In genomic region chr2:116060210-116060609, GRCm38 (mm10) we compare ENCODE assay signal across 8 mouse cellular contexts. TPM values are rescaled to one million over a fixed set of nuclear protein-coding genes. Genes with fewer than 3 reads are reported as not detected.
DNase-seq lines count a peak whose midpoint lies in the region; ATAC-seq and TF ChIP-seq lines count a peak whose summit lies in the region.

No protein-coding gene starts in this region.

- H3K79me2 ChIP-seq in heart, adult 2 months (replicated peaks; ENCODE audit: control insufficient read depth, insufficient read depth, low read length) = no peaks in the 10 kb centered on the region

- H3K4me2 ChIP-seq in forebrain, embryonic 11.5 days (ENCODE audit: low read depth, low read length, severe bottlenecking) = peak overlapping the region; percentile 82
- peak overlapping the region; percentile 82 for H3K4me2 ChIP-seq in midbrain, embryonic 15.5 days

- no peak for TF ChIP-seq POLR2A in heart, adult 2 months (IDR thresholded peaks at IDR 0.05; ENCODE audit: insufficient read depth, low read depth, low read length)

- no peaks in the 10 kb centered on the region; the same call in 1 of the 2 replicates for H3K36me3 ChIP-seq in heart, adult 2 months (ENCODE audit: control insufficient read depth, insufficient read depth, low read length)
- H3K36me3 ChIP-seq in forebrain, embryonic 11.5 days (ENCODE audit: control insufficient read depth, insufficient read depth, low read length) = no peaks in the 10 kb centered on the region
- H3K36me3 ChIP-seq in midbrain, embryonic 15.5 days (replicated peaks) = no peaks in the 10 kb centered on the region

- peak overlapping the region; percentile 60 for H3K4me3 ChIP-seq in heart, adult 2 months
- peak overlapping the region; percentile 75 for H3K4me3 ChIP-seq in forebrain, embryonic 11.5 days (ENCODE audit: low read depth, low read length)
- peak overlapping the region; percentile 51 for H3K4me3 ChIP-seq in midbrain, embryonic 15.5 days

- no peaks in the 10 kb centered on the region for H3K4me1 ChIP-seq in heart, adult 2 months (ENCODE audit: control insufficient read depth, insufficient read depth, low read length)
- H3K4me1 ChIP-seq in forebrain, embryonic 11.5 days (replicated peaks; ENCODE audit: control insufficient read depth, insufficient read depth, low read length) = peaks cover 8% of the 10 kb centered on the region
- H3K4me1 ChIP-seq in midbrain, embryonic 15.5 days = peaks cover 40% of the 10 kb centered on the region

- TF ChIP-seq CTCF in heart, adult 2 months (IDR thresholded peaks at IDR 0.05) = peak; percentile 27

- H3K9me3 ChIP-seq in forebrain, embryonic 11.5 days (ENCODE audit: control insufficient read depth, low read length) = no peaks in the 10 kb centered on the region
- no peaks in the 10 kb centered on the region for H3K9me3 ChIP-seq in midbrain, embryonic 15.5 days

- no peak for ATAC-seq in forebrain, embryonic 11.5 days (replicated peaks; ENCODE audit: low FRiP score)
- ATAC-seq in midbrain, embryonic 15.5 days (replicated peaks) = no peak

- peak overlapping the region; percentile 26; the same call in 1 of the 2 replicates for H3K9ac ChIP-seq in heart, adult 2 months (ENCODE audit: low read depth, low read length)
- H3K9ac ChIP-seq in forebrain, embryonic 11.5 days (ENCODE audit: low read length) = peak overlapping the region; percentile 97
- peak overlapping the region; percentile 64 for H3K9ac ChIP-seq in midbrain, embryonic 15.5 days

- H3K27ac ChIP-seq in heart, adult 2 months = peak overlapping the region; percentile 94
- peak overlapping the region; percentile 96 for H3K27ac ChIP-seq in forebrain, embryonic 11.5 days (ENCODE audit: low read depth, low read length)
- H3K27ac ChIP-seq in midbrain, embryonic 15.5 days = peak overlapping the region; percentile 88

- 29% methylated on average over 19 of the region's 19 CpGs for WGBS in heart, adult 2 months
- 3% methylated on average over 19 of the region's 19 CpGs for WGBS in forebrain, embryonic 11.5 days
- 4% methylated on average over 19 of the region's 19 CpGs for WGBS in midbrain, embryonic 15.5 days

- no peaks in the 10 kb centered on the region for H3K27me3 ChIP-seq in heart, adult 2 months (ENCODE audit: control insufficient read depth, insufficient read depth, low read length)
- peaks cover 2% of the 10 kb centered on the region; the same call in 1 of the 2 replicates for H3K27me3 ChIP-seq in forebrain, embryonic 11.5 days (ENCODE audit: control insufficient read depth, insufficient read depth, low read length)
- peaks cover 15% of the 10 kb centered on the region for H3K27me3 ChIP-seq in midbrain, embryonic 15.5 days (replicated peaks)

- DNase-seq in heart, adult 2 months = peak; percentile 44 to 59
- no peak for DNase-seq in heart, adult 9 months (ENCODE audit: low spot score in 2 of 2)
- peak; percentile 66 for DNase-seq in forebrain, embryonic 11.5 days (ENCODE audit: low spot score)
- peak; percentile 37 to 45 for DNase-seq in kidney, postnatal 25 days
- no peak for DNase-seq in frontal cortex, postnatal 14 days (ENCODE audit: low spot score in 2 of 2)
- no peak for DNase-seq in left cerebral cortex, adult 11 months (ENCODE audit: low spot score)
- DNase-seq in urinary bladder, postnatal 4 days (ENCODE audit: low spot score in 2 of 2) = no peak

- intact Hi-C loops in heart, adult 2 months (cut with DNase I) = no loop called here

- TF ChIP-seq EP300 in heart, adult 2 months (IDR thresholded peaks at IDR 0.05; ENCODE audit: insufficient read depth, low read depth, low read length) = no peak

RNA-seq across cellular contexts. Expression of gene Meis2, which starts 5.4 kb away (rescaled TPM):
- 10 to 100 TPM; 24.9 to 30.4 TPM for total RNA-seq in heart, adult 2 months (2021)
- 16.9 and 22.4 TPM in 2 replicates for polyA plus RNA-seq in heart, adult 2 months (2012; rRNA removed)
- polyA plus RNA-seq in forebrain, embryonic 11.5 days (2014; fragmentation: Nextera tagmentation; extraction: Ambion mirVana) = 75.4 and 77.2 TPM in 2 replicates
- polyA plus RNA-seq in midbrain, embryonic 15.5 days (2015; fragmentation: Nextera tagmentation; extraction: Ambion mirVana) = 74.1 and 86.9 TPM in 2 replicates

Comparison
In these comparisons a context has a peak if more than half of its experiments do, and no peak if none do; other contexts are left out.
1. DNase-seq: peak in heart, adult 2 months (2 of 2), forebrain, embryonic 11.5 days (single experiment) and kidney, postnatal 25 days (2 of 2); none in heart, adult 9 months (0 of 2), frontal cortex, postnatal 14 days (0 of 2), left cerebral cortex, adult 11 months (single experiment) and urinary bladder, postnatal 4 days (0 of 2).
2. H3K9ac ChIP-seq: peak in every context shown above with its lines; median percentile 97 in forebrain, embryonic 11.5 days; 64 in midbrain, embryonic 15.5 days; 26 in heart, adult 2 months.
3. Peak in every context shown above with its lines, with median percentiles within 50 percentile points of each other: H3K27ac ChIP-seq and H3K4me3 ChIP-seq.